Mouse (Mus musculus): ENCODE data around the gene Cdr2l.
"Not testable (repeated sequence)": the region's sequence is repeated elsewhere in the genome, so short reads cannot be mapped to it uniquely, and the experiment has no call there.

Cdr2l gene

GRCm38 (mm10) chr11:115371354-115371753 is 10.4 kb upstream of the Cdr2l start:
- DNase-seq (ENCODE audit: low spot score): no peak

GRCm38 (mm10) chr11:115372015-115372414 is 9.7 kb upstream of the Cdr2l start:
- no peak for DNase-seq (ENCODE audit: low spot score)

DNA sequence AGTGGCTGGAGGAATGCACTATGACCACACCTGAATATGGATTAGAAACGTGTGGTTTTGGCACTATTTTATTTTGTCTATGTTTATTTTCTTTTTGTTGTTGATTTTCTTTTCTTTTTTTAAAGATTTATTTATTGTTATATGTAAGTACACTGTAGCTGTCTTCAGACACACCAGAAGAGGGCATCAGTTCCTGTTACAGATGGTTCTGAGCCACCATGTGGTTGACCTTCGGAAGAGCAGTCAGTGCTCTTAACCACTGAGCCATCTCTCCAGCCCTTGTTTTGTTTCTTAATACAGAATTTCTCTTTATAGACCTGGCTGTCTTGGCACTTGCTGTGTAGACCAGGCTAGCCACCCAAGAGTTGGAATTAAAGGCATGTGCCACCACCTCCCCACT is 9.0 kb upstream of the Cdr2l start:
- no peak for DNase-seq (ENCODE audit: low spot score)

DNA sequence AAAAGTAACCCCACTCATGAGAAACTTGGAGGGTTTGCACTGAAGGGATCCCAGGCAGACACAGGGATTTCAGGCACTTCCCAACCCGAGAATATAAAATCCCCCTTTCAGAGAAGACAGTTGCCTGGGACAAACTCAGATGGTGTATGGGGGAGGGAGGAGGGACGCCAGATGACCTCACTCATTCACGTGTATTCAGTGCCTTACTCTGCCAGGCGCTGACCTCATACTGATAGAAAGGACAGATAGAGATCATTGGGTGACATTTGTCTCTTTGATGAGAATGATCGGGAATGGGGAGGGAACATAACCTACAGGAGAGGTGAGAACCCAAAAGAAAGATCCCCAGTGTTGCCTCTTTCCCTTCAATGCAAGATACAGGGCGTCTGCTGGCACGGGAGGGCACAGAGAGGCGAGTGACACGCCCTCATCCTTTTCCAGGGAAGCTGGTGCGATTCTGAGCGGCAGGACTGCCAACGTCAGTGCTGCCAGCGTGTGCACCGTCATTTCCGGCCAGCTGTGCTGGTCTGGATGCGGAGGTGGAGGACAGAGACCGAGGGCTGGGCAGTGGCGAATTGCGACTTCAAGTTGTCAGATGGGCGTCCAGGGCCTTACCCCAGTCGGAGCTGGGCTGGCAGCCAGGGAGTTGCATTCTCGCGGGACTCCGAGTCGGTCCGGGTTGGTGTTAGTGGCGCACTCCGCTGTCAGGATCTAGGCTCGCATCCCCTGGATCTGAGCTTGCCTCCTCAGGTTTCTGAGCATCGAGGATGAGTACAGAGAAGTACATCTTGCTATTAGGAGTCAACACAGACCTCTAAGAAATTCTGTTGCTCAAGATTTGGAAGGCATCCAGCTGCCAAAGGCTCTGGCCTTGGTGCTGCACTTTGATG is 7.7 kb upstream of the Cdr2l start:
- DNase-seq (ENCODE audit: low spot score): peak; percentile 71

DNA sequence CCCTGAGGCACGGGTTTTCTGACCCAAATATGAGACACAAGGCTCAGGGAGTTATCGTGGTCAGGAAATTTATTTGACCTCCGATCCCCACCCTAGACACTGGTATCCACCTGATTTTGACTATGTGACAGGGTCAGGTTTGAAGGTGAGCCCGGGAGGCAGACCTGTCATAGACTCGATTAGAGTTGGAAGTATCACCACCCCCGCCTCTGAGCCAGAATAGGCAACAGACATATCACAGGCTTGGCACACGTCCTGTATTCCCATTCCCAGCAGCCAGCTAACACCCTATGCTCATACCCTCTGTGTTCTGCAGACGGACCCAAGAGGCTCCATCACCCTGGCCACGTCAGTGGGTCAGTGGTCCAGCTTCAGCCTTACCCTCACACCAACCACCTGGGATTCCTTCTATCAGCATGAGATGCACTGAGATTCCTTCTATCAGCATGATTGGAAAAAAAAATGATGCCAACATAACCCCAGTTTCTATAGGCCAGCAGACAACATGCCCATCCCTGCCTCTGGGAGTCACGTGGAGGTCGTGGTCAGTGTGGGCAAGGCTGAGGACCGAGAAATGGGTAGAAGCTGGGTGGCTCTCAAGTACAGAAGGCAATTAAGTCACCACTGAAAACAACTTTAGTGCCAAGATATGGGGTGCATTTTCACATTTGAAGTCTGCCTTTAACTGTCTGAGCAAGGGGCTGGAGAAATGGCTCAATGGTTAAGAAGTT is 6.9 kb upstream of the Cdr2l start:
- DNase-seq (ENCODE audit: low spot score): no peak

DNA sequence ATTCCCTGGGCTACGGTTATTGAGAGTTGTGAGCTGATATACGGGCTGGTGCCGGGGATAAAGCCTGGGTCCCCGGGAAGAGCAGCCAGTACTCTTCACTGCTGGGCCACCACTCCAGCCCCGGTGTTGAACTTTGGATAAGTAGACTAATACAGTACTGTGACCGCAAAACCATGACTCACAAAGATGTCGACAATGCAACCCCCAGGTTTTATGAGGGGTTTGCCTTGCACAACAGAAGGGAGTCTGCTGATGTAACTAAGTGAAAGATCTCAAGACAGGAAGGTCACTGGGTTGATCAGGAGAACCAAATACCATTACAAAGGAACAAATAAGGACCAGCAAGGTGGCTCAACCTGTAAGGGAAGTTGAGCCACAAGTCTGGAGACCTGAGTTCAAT is 5.0 kb upstream of the Cdr2l start:
- no peak for DNase-seq (ENCODE audit: low spot score)

DNA sequence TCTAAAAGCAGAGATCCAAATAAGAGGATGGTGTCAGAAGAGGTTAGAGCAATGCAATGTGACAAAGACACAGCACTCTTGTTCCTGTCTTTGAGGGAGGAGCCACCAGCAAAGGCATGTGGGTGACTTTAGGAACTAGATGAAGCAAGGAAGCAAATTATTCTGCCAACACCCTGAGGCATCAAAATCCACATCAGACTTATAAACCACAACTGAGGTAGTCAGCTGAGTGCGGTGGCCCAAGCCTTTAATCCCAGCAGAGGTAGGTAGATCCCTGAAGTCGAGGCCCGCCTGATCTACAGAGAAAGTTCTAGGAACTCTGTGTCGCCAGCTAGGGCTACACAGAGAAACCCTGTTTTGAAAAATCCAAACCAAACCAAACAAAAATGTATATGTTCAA is 4.5 kb upstream of the Cdr2l start:
- DNase-seq (ENCODE audit: low spot score): no peak

DNA sequence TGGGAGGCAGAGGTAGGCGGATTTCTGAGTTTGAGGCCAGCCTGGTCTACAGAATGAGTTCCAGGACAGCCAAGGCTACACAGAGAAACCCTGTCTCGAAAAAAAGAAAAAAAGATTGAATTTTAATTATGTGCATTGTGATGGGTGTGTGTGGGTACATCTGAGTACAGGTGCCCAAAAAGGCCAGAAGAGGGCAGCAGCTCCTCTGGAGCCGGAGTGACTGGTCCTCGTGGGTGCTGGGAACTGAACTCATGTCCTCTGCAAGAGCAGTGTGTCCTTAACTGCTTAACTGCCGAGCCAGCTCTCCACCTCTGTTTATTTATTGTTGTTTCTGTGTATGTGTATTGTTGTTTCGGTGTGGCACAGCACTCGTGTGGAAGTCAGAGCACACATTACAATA is 3.9 kb upstream of the Cdr2l start:
- DNase-seq (ENCODE audit: low spot score): no peak

DNA sequence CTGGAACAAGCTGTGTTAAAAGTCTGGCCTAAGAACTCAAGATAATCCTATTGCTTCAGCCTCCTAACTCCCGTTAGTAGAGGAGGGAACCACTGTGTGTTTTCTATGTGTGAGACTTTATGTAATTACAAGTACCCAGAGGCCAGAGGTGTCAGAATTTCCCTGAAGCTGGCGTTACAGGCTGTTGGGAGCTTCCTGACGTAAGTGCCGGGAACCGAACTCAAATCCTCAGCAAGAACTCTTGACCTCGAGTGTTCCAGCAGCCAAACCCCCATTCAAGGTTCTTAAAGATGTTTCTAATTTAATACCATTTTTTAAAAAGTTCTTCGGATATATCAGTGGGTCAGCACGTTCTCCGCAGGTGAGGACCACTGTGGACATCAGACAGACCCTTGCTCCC is 440 bp upstream of the Cdr2l start:
- DNase-seq (ENCODE audit: low spot score): no peak

- DNase-seq (ENCODE audit: low spot score): peak; percentile 44
Observed at GRCm38 (mm10) chr11:115382891-115383290, 1.2 kb downstream of the Cdr2l start.

DNA sequence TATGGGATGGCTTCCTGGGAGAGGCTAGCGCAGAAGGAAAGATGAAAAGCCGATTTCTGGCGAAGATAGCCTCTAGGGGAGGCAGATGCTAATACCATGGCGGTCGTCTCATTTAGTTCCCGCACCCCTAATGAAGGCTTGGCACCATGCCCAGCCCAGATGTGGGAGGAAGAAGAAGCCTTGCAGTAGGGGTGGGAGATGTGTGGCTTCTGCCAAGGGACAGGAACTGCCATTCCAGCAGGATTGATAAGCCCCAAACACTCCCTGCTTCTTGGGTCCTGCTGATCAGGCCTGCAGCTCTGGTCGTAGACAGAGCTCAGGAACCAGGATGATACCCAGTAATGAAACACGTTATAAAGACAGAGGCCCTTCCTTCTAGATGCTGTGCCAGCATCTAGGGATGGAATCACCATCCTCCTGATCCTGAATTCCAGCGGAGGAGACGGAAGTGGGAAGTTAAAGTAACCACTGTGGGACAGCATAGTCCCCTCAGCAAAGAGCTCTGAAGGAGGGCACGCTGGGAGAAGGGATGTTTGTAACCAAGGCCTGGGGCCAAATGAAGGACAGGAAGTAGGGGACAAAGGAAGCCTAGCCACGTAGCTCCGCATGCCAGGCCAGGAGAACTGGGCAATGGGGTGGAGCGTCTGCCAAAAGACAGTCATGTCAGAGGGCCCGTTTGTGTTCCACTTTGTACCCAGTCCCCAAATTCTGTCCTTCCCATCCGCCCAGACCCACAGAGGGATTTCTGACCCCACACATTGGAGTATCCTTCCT is 2.2 kb downstream of the Cdr2l start:
- no peak for DNase-seq (ENCODE audit: low spot score)

DNA sequence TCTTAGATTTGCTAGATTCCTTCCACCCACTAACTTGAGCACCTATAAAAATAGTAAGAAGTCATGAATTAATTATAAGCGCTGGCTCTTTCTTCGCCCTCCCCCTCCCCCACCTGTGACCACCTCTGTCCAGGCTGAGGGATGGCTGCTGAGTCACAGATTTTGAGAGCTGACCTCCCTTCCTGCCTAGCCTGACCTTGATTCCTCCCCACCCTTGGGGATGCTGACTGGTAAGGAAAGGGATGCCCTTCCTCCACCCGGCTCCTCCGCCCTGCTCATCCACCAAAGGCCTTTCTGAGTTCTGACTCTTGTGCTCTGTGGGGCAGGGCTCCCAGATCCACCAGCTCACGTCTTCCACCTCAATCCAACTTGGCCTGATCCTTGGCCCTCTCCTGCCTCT is 2.9 kb downstream of the Cdr2l start:
- peak; percentile 45 for DNase-seq (ENCODE audit: low spot score)

GRCm38 (mm10) chr11:115386859-115387258 is 5.1 kb downstream of the Cdr2l start:
- DNase-seq (ENCODE audit: low spot score): not testable (repeated sequence)

GRCm38 (mm10) chr11:115391358-115391757 is 9.6 kb downstream of the Cdr2l start:
- DNase-seq (ENCODE audit: low spot score): no peak

GRCm38 (mm10) chr11:115393721-115394325 is 12.1 kb downstream of the Cdr2l start:
- DNase-seq (ENCODE audit: low spot score): no peak

- DNase-seq (ENCODE audit: low spot score): no peak
Observed at GRCm38 (mm10) chr11:115398085-115398484, 16.4 kb downstream of the Cdr2l start.

GRCm38 (mm10) chr11:115400126-115400525 is 18.4 kb downstream of the Cdr2l start:
- DNase-seq (ENCODE audit: low spot score): no peak

DNA sequence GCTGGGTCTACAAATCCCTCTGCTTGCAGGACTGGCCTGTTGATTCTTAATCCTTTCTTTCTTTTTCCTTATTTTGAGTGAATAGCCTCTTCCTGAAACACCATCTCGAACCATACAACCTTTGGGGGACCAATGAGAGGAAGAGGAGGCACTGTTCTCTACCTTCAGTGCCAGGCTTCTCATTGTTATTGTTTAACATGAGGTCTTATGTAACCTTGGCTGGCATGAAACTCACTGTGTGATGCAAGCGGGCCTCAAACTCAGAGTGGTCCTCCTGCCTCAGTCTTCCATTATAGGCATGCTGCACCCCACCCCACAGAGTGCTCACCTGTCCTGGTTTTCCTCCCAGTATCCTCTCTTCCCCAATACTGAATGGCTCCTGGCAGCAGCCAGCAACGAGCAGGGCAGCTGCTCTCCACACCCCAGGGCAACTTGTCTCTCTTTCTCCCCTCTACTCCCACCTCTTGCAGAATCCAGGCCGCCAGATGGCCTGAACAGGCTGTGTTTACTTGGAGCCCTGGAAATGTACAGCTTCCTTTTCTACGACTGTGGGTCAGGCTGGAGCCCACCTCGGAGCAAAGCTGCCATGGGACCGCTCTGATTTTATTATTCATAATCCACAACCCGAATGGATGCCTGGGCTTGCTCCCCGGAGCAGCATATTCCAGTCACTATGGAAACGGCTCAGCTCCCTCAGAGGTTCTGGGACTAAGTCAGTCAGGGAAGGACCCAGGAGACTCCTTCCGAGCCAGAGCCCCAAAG is 19.1 kb downstream of the Cdr2l start:
- DNase-seq (ENCODE audit: low spot score): no peak

- peak; percentile 91 for DNase-seq (ENCODE audit: low spot score)
Observed at GRCm38 (mm10) chr11:115403338-115404124, 21.8 kb downstream of the Cdr2l start, which contains the start of gene Mrpl58. TSS of gene Mrpl58 (plus strand) at chr11:115403752.

DNA sequence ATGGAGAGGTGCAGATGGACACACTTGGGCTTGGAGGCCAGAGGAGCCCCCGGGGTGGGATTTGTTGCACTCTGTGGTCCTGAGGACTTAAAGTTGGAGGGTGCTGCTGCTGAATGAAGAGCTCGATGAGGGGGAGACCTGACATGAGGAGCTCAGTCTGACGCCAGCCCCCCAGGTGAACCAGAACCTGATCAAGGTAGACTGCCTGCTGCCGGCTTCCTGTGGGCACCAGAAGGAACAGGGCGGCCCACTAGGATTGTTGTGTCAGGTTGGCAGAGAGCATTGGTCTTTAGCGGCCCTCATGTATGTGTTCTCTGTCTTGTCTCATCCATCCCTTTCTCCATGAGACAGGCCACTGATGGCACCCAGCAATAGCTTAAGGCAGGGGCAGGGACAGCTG is 24.0 kb downstream of the Cdr2l start:
- no peak for DNase-seq (ENCODE audit: low spot score)
